Mouse (Mus musculus): ENCODE measurements around the gene Clip2.
A peak's percentile ranks its signal among the peaks of the same experiment; 100 is the strongest.
"Not testable (repeated sequence)": the region's sequence is repeated elsewhere in the genome, so short reads cannot be mapped to it uniquely, and the experiment has no call there.

The Clip2 gene

GRCm38 (mm10) chr5:134490465-134490864 is 61.8 kb downstream of the Clip2 start:
- DNase-seq (ENCODE audit: low spot score in 2 of 2) = peak; percentile 40 to 60

GRCm38 (mm10) chr5:134489583-134489982 is 62.7 kb downstream of the Clip2 start:
- peak; percentile 79 to 90 for DNase-seq (ENCODE audit: low spot score in 2 of 2)

GRCm38 (mm10) chr5:134488596-134488995 is 63.6 kb downstream of the Clip2 start:
- no peak for DNase-seq (ENCODE audit: low spot score in 2 of 2)

- no peak for DNase-seq (ENCODE audit: low spot score in 2 of 2)
Observed at GRCm38 (mm10) chr5:134488042-134488441, 64.2 kb downstream of the Clip2 start.

GRCm38 (mm10) chr5:134485900-134486665 is 66.2 kb downstream of the Clip2 start:
- peak; percentile 46 to 72 for DNase-seq (ENCODE audit: low spot score in 2 of 2)

- no peak for DNase-seq (ENCODE audit: low spot score in 2 of 2)
Observed at GRCm38 (mm10) chr5:134485183-134485730, 67.0 kb downstream of the Clip2 start.

GRCm38 (mm10) chr5:134483291-134483690 is 68.9 kb downstream of the Clip2 start:
- DNase-seq (ENCODE audit: low spot score in 2 of 2) = no peak

GRCm38 (mm10) chr5:134482331-134482730 is 69.9 kb downstream of the Clip2 start:
- no peak for DNase-seq (ENCODE audit: low spot score in 2 of 2)

- not testable (repeated sequence) for DNase-seq (ENCODE audit: low spot score in 2 of 2)
Observed at GRCm38 (mm10) chr5:134478886-134479285, 73.3 kb downstream of the Clip2 start.

- not testable (repeated sequence) for DNase-seq (ENCODE audit: low spot score in 2 of 2)
Observed at GRCm38 (mm10) chr5:134475686-134476085, 76.5 kb downstream of the Clip2 start.

- peak in 1 of 2 experiments; percentile 46 for DNase-seq (ENCODE audit: low spot score in 2 of 2)
Observed at GRCm38 (mm10) chr5:134475006-134475605, 77.1 kb downstream of the Clip2 start.

GRCm38 (mm10) chr5:134473902-134474301 is 78.3 kb downstream of the Clip2 start:
- peak in 1 of 2 experiments; percentile 53 for DNase-seq (ENCODE audit: low spot score in 2 of 2)

GRCm38 (mm10) chr5:134470538-134471169 is 81.6 kb downstream of the Clip2 start:
- no peak for DNase-seq (ENCODE audit: low spot score in 2 of 2)

GRCm38 (mm10) chr5:134469559-134470150 is 82.6 kb downstream of the Clip2 start:
- no peak for DNase-seq (ENCODE audit: low spot score in 2 of 2)

- DNase-seq (ENCODE audit: low spot score in 2 of 2) = peak in 1 of 2 experiments; percentile 41
Observed at GRCm38 (mm10) chr5:134468158-134468765, 84.0 kb downstream of the Clip2 start.

- no peak for DNase-seq (ENCODE audit: low spot score in 2 of 2)
Observed at GRCm38 (mm10) chr5:134467030-134467549, 85.1 kb downstream of the Clip2 start.

GRCm38 (mm10) chr5:134466296-134467029 is 85.8 kb downstream of the Clip2 start:
- DNase-seq (ENCODE audit: low spot score in 2 of 2) = no peak

GRCm38 (mm10) chr5:134465197-134465596 is 87.0 kb downstream of the Clip2 start:
- no peak for DNase-seq (ENCODE audit: low spot score in 2 of 2)

GRCm38 (mm10) chr5:134464225-134464624 is 88.0 kb downstream of the Clip2 start:
- no peak for DNase-seq (ENCODE audit: low spot score in 2 of 2)

- DNase-seq (ENCODE audit: low spot score in 2 of 2) = no peak
Observed at GRCm38 (mm10) chr5:134462731-134463130, 89.5 kb downstream of the Clip2 start.

- DNase-seq (ENCODE audit: low spot score in 2 of 2) = no peak
Observed at GRCm38 (mm10) chr5:134462316-134462715, 89.9 kb downstream of the Clip2 start.
